Mouse (Mus musculus): Measurements from ENCODE around the gene Cdc42bpg. TPM values are rescaled to one million over a fixed set of nuclear protein-coding genes. Genes with fewer than 3 reads are reported as not detected.

Cdc42bpg gene
- polyA plus RNA-seq, 1 experiment from 2014 or later: 0.27 TPM

DNA sequence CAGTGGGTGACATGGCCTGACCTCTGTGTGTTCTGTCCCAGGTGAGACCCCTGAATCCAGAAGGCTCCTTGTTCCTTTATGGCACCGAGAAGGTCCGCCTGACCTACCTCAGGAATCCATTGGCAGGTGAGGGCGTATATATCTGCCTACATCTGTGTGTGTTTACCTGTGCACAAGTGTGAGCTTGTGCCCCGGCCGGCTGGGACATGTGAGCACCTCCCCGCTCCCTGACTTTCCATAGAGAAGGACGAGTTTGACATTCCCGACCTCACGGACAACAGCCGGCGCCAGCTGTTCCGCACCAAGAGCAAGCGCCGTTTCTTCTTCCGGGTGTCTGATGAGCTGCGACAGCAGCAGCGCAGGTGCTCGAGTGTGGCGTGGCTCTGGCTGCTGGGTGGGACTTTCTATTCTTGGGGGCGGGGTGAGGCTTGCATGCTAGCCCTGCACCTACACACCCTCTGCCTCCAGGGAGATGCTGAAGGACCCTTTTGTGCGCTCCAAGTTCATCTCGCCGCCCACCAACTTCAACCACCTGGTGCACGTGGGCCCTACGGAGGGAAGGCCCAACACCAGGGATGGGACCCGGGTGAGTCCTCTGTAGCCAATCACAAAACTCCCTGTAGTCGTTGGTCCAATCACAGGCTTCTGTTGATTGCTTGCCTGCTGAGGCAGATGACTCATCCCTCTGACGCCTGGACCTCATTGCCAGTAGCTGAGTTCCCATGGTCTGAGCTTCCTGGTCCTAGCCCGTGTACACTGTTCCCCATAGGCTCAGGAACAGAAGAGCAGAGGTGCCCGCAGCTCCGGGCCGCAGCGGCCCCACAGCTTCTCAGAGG lies 15.7 kb downstream of the Cdc42bpg start:
- peaks cover 17% of the 10 kb centered on the region for H3K36me3 ChIP-seq
- 84% methylated on average over 33 of the region's 33 CpGs for WGBS
- H3K4me2 ChIP-seq (replicated peaks): no peak overlapping the region
- no peaks in the 10 kb centered on the region for H3K9me3 ChIP-seq
- H3K27me3 ChIP-seq (replicated peaks): no peaks in the 10 kb centered on the region
- no peak for ATAC-seq (ENCODE audit: low FRiP score, low read depth)
- no peak overlapping the region for H3K4me3 ChIP-seq
- H3K27ac ChIP-seq: no peak overlapping the region
- H3K4me1 ChIP-seq: no peaks in the 10 kb centered on the region
- H3K9ac ChIP-seq: no peak overlapping the region

GRCm38 (mm10) chr19:6324751-6325150 lies 18.5 kb downstream of the Cdc42bpg start:
- Histone ChIP-seq H3K9ac (no peak overlapping the region), H3K36me3 (peaks cover 8% of the 10 kb centered on the region; the same call in 1 of the 2 replicates), H3K9me3 (no peaks in the 10 kb centered on the region), H3K27ac (no peak overlapping the region), H3K4me2 (replicated peaks) (no peak overlapping the region), H3K4me3 (no peak overlapping the region), H3K4me1 (no peaks in the 10 kb centered on the region), H3K27me3 (replicated peaks) (no peaks in the 10 kb centered on the region)
- 86% methylated on average over 9 of the region's 9 CpGs for WGBS
- ATAC-seq (ENCODE audit: low FRiP score, low read depth): no peak

GRCm38 (mm10) chr19:6331178-6331577 lies 24.9 kb downstream of the Cdc42bpg start:
- no peaks in the 10 kb centered on the region for H3K36me3 ChIP-seq
- H3K4me1 ChIP-seq: peaks cover 12% of the 10 kb centered on the region
- H3K27me3 ChIP-seq (replicated peaks): no peaks in the 10 kb centered on the region
- H3K9ac ChIP-seq: no peak overlapping the region
- WGBS: 70% methylated on average over 5 of the region's 5 CpGs
- ATAC-seq (ENCODE audit: low FRiP score, low read depth): no peak
- no peak overlapping the region for H3K27ac ChIP-seq
- no peak overlapping the region for H3K4me2 ChIP-seq (replicated peaks)
- H3K4me3 ChIP-seq: no peak overlapping the region
- no peaks in the 10 kb centered on the region for H3K9me3 ChIP-seq

DNA sequence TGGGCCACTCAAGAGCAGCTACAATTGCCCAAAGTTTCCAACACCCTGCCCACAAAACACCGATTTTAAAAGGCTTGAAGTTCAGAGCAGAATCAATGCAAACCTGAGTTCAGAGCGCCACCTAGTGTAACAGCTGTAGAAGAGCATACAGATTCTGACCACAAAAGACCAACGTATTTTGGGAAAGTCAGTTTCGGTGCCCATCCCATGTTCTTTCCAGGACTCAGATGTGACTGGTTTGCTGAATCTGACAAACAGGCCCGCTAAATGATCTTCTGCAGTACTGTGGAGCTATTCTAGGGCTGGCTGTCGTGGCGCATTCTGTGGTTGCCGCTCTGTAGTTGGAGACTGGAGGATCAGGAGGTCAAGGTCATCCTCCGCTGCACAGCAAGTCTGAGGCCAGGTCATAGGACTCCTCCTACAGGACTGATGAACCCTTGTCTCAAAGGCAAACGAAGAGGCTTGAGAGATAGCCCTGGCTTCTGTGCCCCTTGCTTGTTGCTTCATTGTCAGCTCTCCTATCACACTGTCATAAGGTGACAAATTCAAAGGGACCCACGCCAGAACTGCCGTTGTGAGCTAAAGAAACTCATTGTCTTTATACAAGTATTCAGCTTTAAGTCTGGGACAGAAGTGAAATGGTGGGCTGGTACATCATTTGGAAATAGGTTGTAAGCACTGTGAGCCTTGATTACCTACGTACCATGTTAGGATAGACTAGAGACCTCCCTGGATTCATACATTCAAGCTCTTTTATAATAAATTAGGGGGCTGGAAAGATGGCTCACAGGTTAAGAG lies 25.7 kb downstream of the Cdc42bpg start:
- H3K9me3 ChIP-seq: no peaks in the 10 kb centered on the region
- H3K27ac ChIP-seq: no peak overlapping the region
- 23% methylated on average over 13 of the region's 13 CpGs for WGBS
- no peaks in the 10 kb centered on the region for H3K27me3 ChIP-seq (replicated peaks)
- peaks cover 20% of the 10 kb centered on the region for H3K4me1 ChIP-seq
- no peak overlapping the region for H3K9ac ChIP-seq
- no peak for ATAC-seq (ENCODE audit: low FRiP score, low read depth)
- no peak overlapping the region for H3K4me3 ChIP-seq
- peak overlapping the region; percentile 35 for H3K4me2 ChIP-seq (replicated peaks)
- H3K36me3 ChIP-seq: peaks cover 2% of the 10 kb centered on the region; the same call in 1 of the 2 replicates

DNA sequence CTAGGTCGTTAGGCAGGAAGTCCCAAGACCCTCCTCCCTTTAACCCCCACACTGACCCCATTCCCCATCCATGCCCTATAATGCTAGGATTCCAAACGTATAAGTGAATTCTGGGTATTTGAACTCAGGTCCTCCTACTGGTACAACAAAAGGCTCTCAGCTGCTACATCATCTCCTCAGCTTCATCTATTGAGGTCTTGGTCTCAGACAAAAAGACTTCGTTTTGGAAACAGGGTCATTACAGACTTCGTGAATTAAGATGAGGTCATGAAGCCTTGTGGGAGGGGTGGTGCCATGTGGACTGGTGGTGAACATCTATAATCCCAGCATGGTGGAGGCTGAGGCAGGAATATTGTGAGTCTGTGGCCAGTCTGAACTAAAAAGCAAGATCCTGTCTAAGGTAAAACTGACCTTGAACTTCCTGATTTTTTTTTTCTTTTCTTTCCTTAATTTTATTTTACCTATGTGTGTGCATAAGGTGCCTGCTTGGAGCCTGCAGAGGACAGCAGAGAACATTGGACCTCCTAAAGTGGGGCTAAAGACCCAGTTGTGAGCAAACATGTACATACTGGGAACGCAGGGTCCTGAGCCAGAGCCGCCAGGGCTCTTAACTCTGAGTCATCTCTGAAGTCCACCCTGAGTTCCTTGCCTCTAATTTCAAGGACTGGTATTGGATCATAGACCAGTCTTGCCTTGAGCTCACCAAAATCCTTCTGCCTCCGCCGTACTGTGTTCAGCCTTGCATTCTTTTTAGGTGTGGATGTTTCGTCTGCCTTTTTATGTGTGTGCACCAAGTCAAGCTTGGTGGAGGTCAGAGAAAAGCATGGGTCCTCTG lies 27.7 kb downstream of the Cdc42bpg start:
- ATAC-seq (ENCODE audit: low FRiP score, low read depth): peak; percentile 15
- H3K27me3 ChIP-seq (replicated peaks): no peaks in the 10 kb centered on the region
- no peaks in the 10 kb centered on the region for H3K9me3 ChIP-seq
- H3K4me3 ChIP-seq: 0 out of 2 replicates have a peak overlapping the region, but pooled peaks have one; percentile 13
- no peak overlapping the region for H3K27ac ChIP-seq
- peak overlapping the region; percentile 95 for H3K4me2 ChIP-seq (replicated peaks)
- H3K9ac ChIP-seq: no peak overlapping the region
- 66% methylated on average over 9 of the region's 9 CpGs for WGBS
- H3K36me3 ChIP-seq: peaks cover 22% of the 10 kb centered on the region
- H3K4me1 ChIP-seq: peaks cover 29% of the 10 kb centered on the region

- Histone ChIP-seq H3K4me3 (peak within 1 kb of the TSS; percentile 89), H3K4me1 (peaks cover 29% of the 10 kb centered on the region), H3K9ac (peak within 1 kb of the TSS; percentile 85), H3K9me3 (no peaks in the 10 kb centered on the region), H3K36me3 (peaks cover 31% of the 10 kb centered on the region), H3K27me3 (replicated peaks) (no peaks in the 10 kb centered on the region), H3K4me2 (replicated peaks) (peak within 1 kb of the TSS; percentile 95), H3K27ac (peak within 1 kb of the TSS; percentile 46; the same call in 1 of the 2 replicates)
- ATAC-seq (ENCODE audit: low FRiP score, low read depth): peak; percentile 92
- WGBS: under 1% methylated on average over 43 of the region's 43 CpGs
Measured at GRCm38 (mm10) chr19:6334673-6335457, 28.6 kb downstream of the Cdc42bpg start, which contains the start of gene Men1. Men1 (plus strand) TSS chr19:6334979.

- peak overlapping the region; percentile 85 for H3K9ac ChIP-seq
- peaks cover 29% of the 10 kb centered on the region for H3K4me1 ChIP-seq
- no peaks in the 10 kb centered on the region for H3K9me3 ChIP-seq
- peak overlapping the region; percentile 89 for H3K4me3 ChIP-seq
- peaks cover 37% of the 10 kb centered on the region for H3K36me3 ChIP-seq
- 0% methylated on average over 25 of the region's 25 CpGs for WGBS
- peak overlapping the region; percentile 46; the same call in 1 of the 2 replicates for H3K27ac ChIP-seq
- ATAC-seq (ENCODE audit: low FRiP score, low read depth): peak; percentile 59
- H3K4me2 ChIP-seq (replicated peaks): peak overlapping the region; percentile 95
- H3K27me3 ChIP-seq (replicated peaks): no peaks in the 10 kb centered on the region
Measured at GRCm38 (mm10) chr19:6335458-6335827, 29.2 kb downstream of the Cdc42bpg start.

DNA sequence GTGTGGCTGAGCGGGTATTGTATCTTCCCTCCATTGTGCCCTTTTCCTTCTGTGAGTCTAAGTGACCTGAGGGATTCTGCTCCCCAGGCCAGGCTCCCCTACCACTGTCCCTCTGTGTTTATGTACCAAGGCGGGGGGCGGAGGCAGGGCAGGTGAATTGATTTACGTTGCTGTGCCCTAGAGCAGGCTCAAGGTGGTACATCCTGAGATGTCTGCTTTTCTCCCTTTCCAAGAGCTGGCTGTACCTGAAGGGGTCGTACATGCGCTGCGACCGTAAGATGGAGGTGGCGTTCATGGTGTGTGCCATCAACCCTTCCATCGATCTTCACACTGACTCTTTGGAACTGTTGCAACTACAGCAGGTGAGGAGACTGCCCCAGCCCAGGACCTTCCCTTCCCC lies 30.7 kb downstream of the Cdc42bpg start:
- Histone ChIP-seq H3K4me3 (no peak overlapping the region), H3K27me3 (replicated peaks) (no peaks in the 10 kb centered on the region), H3K36me3 (peaks cover 38% of the 10 kb centered on the region), H3K9me3 (no peaks in the 10 kb centered on the region), H3K9ac (peak overlapping the region; percentile 85), H3K4me2 (replicated peaks) (peak overlapping the region; percentile 95), H3K27ac (no peak overlapping the region), H3K4me1 (peaks cover 37% of the 10 kb centered on the region)
- WGBS: 95% methylated on average over 10 of the region's 10 CpGs
- ATAC-seq (ENCODE audit: low FRiP score, low read depth): no peak

DNA sequence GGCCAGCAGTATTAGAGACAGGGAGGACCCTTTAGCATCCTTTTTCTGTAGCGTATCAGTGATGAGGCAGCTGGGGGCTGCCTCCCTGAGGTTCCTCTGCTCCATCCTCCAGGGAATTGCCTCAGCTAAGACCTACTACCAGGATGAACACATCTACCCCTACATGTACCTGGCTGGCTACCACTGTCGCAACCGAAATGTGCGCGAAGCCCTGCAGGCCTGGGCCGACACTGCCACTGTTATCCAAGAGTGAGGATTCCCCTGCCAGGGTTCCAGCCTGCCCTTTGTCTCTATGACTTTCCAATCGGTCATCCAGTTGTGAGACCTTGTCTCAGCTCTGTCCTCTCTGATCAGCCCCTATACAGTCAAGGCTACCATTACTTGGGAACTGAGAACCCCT lies 31.9 kb downstream of the Cdc42bpg start:
- Histone ChIP-seq H3K4me3 (no peak overlapping the region), H3K4me2 (replicated peaks) (no peak overlapping the region; the same call in 1 of the 2 replicates), H3K9ac (no peak overlapping the region), H3K27me3 (replicated peaks) (no peaks in the 10 kb centered on the region), H3K9me3 (no peaks in the 10 kb centered on the region), H3K27ac (no peak overlapping the region), H3K36me3 (peaks cover 44% of the 10 kb centered on the region), H3K4me1 (peaks cover 35% of the 10 kb centered on the region)
- WGBS: 94% methylated on average over 7 of the region's 7 CpGs
- no peak for ATAC-seq (ENCODE audit: low FRiP score, low read depth)

GRCm38 (mm10) chr19:6338716-6339115 lies 32.5 kb downstream of the Cdc42bpg start:
- 93% methylated on average over 11 of the region's 11 CpGs for WGBS
- peaks cover 35% of the 10 kb centered on the region for H3K4me1 ChIP-seq
- H3K36me3 ChIP-seq: peaks cover 49% of the 10 kb centered on the region

GRCm38 (mm10) chr19:6339191-6339590 lies 32.9 kb downstream of the Cdc42bpg start:
- WGBS: 92% methylated on average over 6 of the region's 6 CpGs
- Histone ChIP-seq H3K9ac (no peak overlapping the region), H3K27me3 (replicated peaks) (no peaks in the 10 kb centered on the region), H3K4me1 (peaks cover 35% of the 10 kb centered on the region), H3K36me3 (peaks cover 54% of the 10 kb centered on the region), H3K4me3 (no peak overlapping the region), H3K27ac (no peak overlapping the region), H3K4me2 (replicated peaks) (no peak overlapping the region), H3K9me3 (no peaks in the 10 kb centered on the region)
- ATAC-seq (ENCODE audit: low FRiP score, low read depth): no peak

More at GRCm38 (mm10) chr19:6338716-6339115, 32.5 kb downstream of the Cdc42bpg start:
- no peaks in the 10 kb centered on the region for H3K27me3 ChIP-seq (replicated peaks)
- no peak overlapping the region for H3K27ac ChIP-seq
- no peak overlapping the region for H3K4me3 ChIP-seq
- no peak for ATAC-seq (ENCODE audit: low FRiP score, low read depth)
- H3K4me2 ChIP-seq (replicated peaks): no peak overlapping the region
- H3K9me3 ChIP-seq: no peaks in the 10 kb centered on the region
- H3K9ac ChIP-seq: no peak overlapping the region

All from neural tube, embryonic 12.5 days (tissue).